Mouse (Mus musculus) CH12.LX (cell line): ENCODE measurements at regions not wholly inside any gene's neighbourhood (a gene's known extent, or its start where the extent isn't known, plus 50 kb on each side); places are given as distances from the start of the nearest gene placed in this dataset.

Experiments used
- DNase-seq: peaks from one replicate; pipeline ENCODE4 v3.0.0-alpha.2; 2013; ENCODE audit errors: extremely low read depth
- H3K27ac ChIP-seq: 2 replicates; pipeline ENCODE4 v1.5.1; 2012; ENCODE audit warnings: low read depth, mild to moderate bottlenecking, control low read depth, moderate library complexity; ENCODE audit not compliant: insufficient read depth
- H3K27me3 ChIP-seq: replicated peaks from 2 replicates; pipeline ENCODE3; 2012; ENCODE audit warnings: inconsistent platforms
- H3K36me3 ChIP-seq, 2 experiments: replicated peaks in 1 of 2; 2 replicates each; pipeline versions ENCODE3 to v1.6.1; 2012; ENCODE audit warnings: inconsistent platforms in 1 of 2, low read length in 1 of 2, mild to moderate bottlenecking in 1 of 2, mixed read lengths in 1 of 2, moderate library complexity in 1 of 2; ENCODE audit not compliant: control insufficient read depth in 1 of 2, insufficient read depth in 1 of 2
- H3K4me1 ChIP-seq, 2 experiments: 2 replicates each; pipeline ENCODE4 v1.6.1; 2012; ENCODE audit warnings: inconsistent platforms in 1 of 2, moderate library complexity in 1 of 2; ENCODE audit not compliant: insufficient read depth in 2 of 2, control insufficient read depth in 1 of 2
- H3K4me2 ChIP-seq: 2 replicates; pipeline ENCODE4 v1.6.1; 2012; ENCODE audit warnings: low read depth, mild to moderate bottlenecking, control low read depth; ENCODE audit not compliant: poor library complexity, insufficient read depth, severe bottlenecking
- H3K4me3 ChIP-seq, 3 experiments: fragments of 150-350 bp in 1 of 3; sonication (generic) in 1 of 3; replicated peaks in 1 of 3; 2 replicates each; pipeline versions ENCODE3 to v1.5.1; 2011 to 2012; ENCODE audit warnings: low read depth in 2 of 3, low read length in 2 of 3, mild to moderate bottlenecking in 2 of 3, moderate library complexity in 2 of 3, control low read depth in 1 of 3, improper control_type of control experiment in 1 of 3, inconsistent platforms in 1 of 3, mixed read lengths in 1 of 3; ENCODE audit not compliant: poor library complexity in 1 of 3
- H3K79me2 ChIP-seq: replicated peaks from 2 replicates; pipeline ENCODE4 v1.6.1; 2012; ENCODE audit warnings: mild to moderate bottlenecking, moderate library complexity; ENCODE audit not compliant: control insufficient read depth, poor library complexity, insufficient read depth, severe bottlenecking; ENCODE audit errors: extremely low read depth
- H3K9ac ChIP-seq: 2 replicates; pipeline ENCODE4 v1.6.1; 2012; ENCODE audit warnings: low read depth, mild to moderate bottlenecking, control low read depth, moderate library complexity; ENCODE audit not compliant: insufficient read depth
- H3K9me3 ChIP-seq: replicated peaks from 2 replicates; pipeline ENCODE3; 2012; ENCODE audit warnings: low read length, inconsistent platforms, mixed read lengths
- BHLHE40 ChIP-seq: IDR thresholded peaks from 2 replicates; pipeline ENCODE4 v1.6.1; 2011; ENCODE audit warnings: mild to moderate bottlenecking, low read depth, low read length, improper control_type of control experiment
- EP300 ChIP-seq: IDR thresholded peaks from 2 replicates; pipeline ENCODE4 v1.6.1; 2011; ENCODE audit warnings: low read length, improper control_type of control experiment
- KAT2A ChIP-seq: IDR thresholded peaks from 2 replicates; pipeline ENCODE4 v1.6.1; 2012; ENCODE audit warnings: low read length, improper control_type of control experiment, inconsistent platforms; ENCODE audit not compliant: insufficient replicate concordance
- MAZ ChIP-seq: IDR thresholded peaks from 2 replicates; pipeline ENCODE4 v1.6.1; 2012; ENCODE audit warnings: low read depth, mild to moderate bottlenecking, inconsistent platforms, low read length, improper control_type of control experiment, moderate library complexity
- MEF2A ChIP-seq: IDR thresholded peaks from 2 replicates; pipeline ENCODE4 v1.6.1; 2014; ENCODE audit warnings: low read depth, mild to moderate bottlenecking, inconsistent platforms, low read length, improper control_type of control experiment, borderline replicate concordance
- NELFE ChIP-seq: IDR thresholded peaks from 2 replicates; pipeline ENCODE4 v1.6.1; 2011; ENCODE audit warnings: low read depth, low read length, improper control_type of control experiment
- NRF1 ChIP-seq: IDR thresholded peaks from 2 replicates; pipeline ENCODE4 v1.6.1; 2014; ENCODE audit warnings: low read depth, mild to moderate bottlenecking, inconsistent platforms, low read length, improper control_type of control experiment, moderate library complexity
- PAX5 ChIP-seq: IDR thresholded peaks from 2 replicates; pipeline ENCODE4 v1.6.1; 2012; ENCODE audit warnings: low read length, inconsistent platforms, mixed read lengths
- POLR2AphosphoS2 ChIP-seq: IDR thresholded peaks from 2 replicates; pipeline ENCODE4 v1.6.1; 2011; ENCODE audit warnings: low read depth, low read length, improper control_type of control experiment
- RAD21 ChIP-seq: IDR thresholded peaks from 2 replicates; pipeline ENCODE4 v1.6.1; 2011; ENCODE audit warnings: low read depth, mild to moderate bottlenecking, low read length, improper control_type of control experiment, moderate library complexity
- RCOR1 ChIP-seq: conservative IDR thresholded peaks from 2 replicates; pipeline ENCODE4 v1.6.1; 2012; ENCODE audit warnings: low read depth, mild to moderate bottlenecking, inconsistent platforms, low read length, improper control_type of control experiment
- SIN3A ChIP-seq: IDR thresholded peaks from 2 replicates; pipeline ENCODE4 v1.6.1; 2012; ENCODE audit warnings: low read length, improper control_type of control experiment, inconsistent platforms
- SMC3 ChIP-seq: IDR thresholded peaks from 2 replicates; pipeline ENCODE4 v1.6.1; 2011; ENCODE audit warnings: low read depth, low read length, improper control_type of control experiment
- TBP ChIP-seq: conservative IDR thresholded peaks from 2 replicates; pipeline ENCODE4 v1.6.1; 2011; ENCODE audit warnings: low read depth, low read length, improper control_type of control experiment
- TCF12 ChIP-seq: IDR thresholded peaks from 2 replicates; pipeline ENCODE4 v1.6.1; 2014; ENCODE audit warnings: low read depth, mild to moderate bottlenecking, inconsistent platforms, low read length, improper control_type of control experiment
- UBTF ChIP-seq: IDR thresholded peaks from 2 replicates; pipeline ENCODE4 v1.6.1; 2012; ENCODE audit warnings: low read depth, mild to moderate bottlenecking, inconsistent platforms, low read length, improper control_type of control experiment, moderate library complexity
- ZKSCAN1 ChIP-seq: IDR thresholded peaks from 2 replicates; pipeline ENCODE4 v1.6.1; 2012; ENCODE audit warnings: low read depth, inconsistent platforms, low read length, improper control_type of control experiment, borderline replicate concordance
- ZNF384 ChIP-seq: IDR thresholded peaks from 2 replicates; pipeline ENCODE4 v1.6.1; 2012; ENCODE audit warnings: low read depth, low read length, improper control_type of control experiment, inconsistent platforms
- dilution Hi-C: fragments of 300-500 bp; cut with MboI; formaldehyde crosslinking; loops from 2 replicates; pipeline ENCODE4 v1.14.3; 2020; ENCODE audit warnings: low sequenced_read_pairs; ENCODE audit not compliant: extremely low pct_unique_long_range_greater_than_20kb, extremely low pct_ligation_motif_present
- in situ Hi-C: fragments of 300-500 bp; cut with MboI; formaldehyde crosslinking; loops from 3 replicates; pipeline ENCODE4 v1.14.3; 2019; ENCODE audit warnings: low sequenced_read_pairs, low pct_ligation_motif_present, low pct_unique_long_range_greater_than_20kb, mixed read lengths

- TF ChIP-seq RCOR1 (no peak), EP300 (no peak)
- Histone ChIP-seq H3K79me2 (no peaks in the 10 kb centered on the region), H3K4me2 (no peak overlapping the region), H3K27me3 (no peaks in the 10 kb centered on the region), H3K4me3 (no peak overlapping the region), H3K27ac (no peak overlapping the region), H3K9me3 (peaks cover 21% of the 10 kb centered on the region), H3K9ac (no peak overlapping the region), H3K36me3 (no peaks in the 10 kb centered on the region), H3K4me1 (no peaks in the 10 kb centered on the region)
- dilution Hi-C loops (no loop called here), in situ Hi-C loops (no loop called here)
- DNase-seq = no peak
Measured at GRCm38 (mm10) chr4:51889280-51889679, 549.8 kb upstream of the Smc2 start.

GRCm38 (mm10) chr4:51928245-51928644 is 510.8 kb upstream of the Smc2 start:
- no peaks in the 10 kb centered on the region for H3K79me2 ChIP-seq
- DNase-seq = no peak
- H3K4me3 ChIP-seq = no peak overlapping the region
- H3K9ac ChIP-seq = no peak overlapping the region
- H3K4me1 ChIP-seq = no peaks in the 10 kb centered on the region
- no peak overlapping the region for H3K27ac ChIP-seq
- no peak for TF ChIP-seq TBP
- TF ChIP-seq SIN3A = no peak
- TF ChIP-seq BHLHE40 = no peak
- TF ChIP-seq RAD21 = no peak
- no peak for TF ChIP-seq ZNF384
- no peak for TF ChIP-seq SMC3
- TF ChIP-seq NELFE = no peak
- no peak for TF ChIP-seq PAX5
- no peak for TF ChIP-seq TCF12
- no peak for TF ChIP-seq ZKSCAN1
- no peak for TF ChIP-seq MEF2A
- no peak for TF ChIP-seq KAT2A
- TF ChIP-seq POLR2AphosphoS2 = no peak
- TF ChIP-seq MAZ = no peak
- TF ChIP-seq NRF1 = no peak
- TF ChIP-seq UBTF = no peak
- TF ChIP-seq, all 38 proteins: peak for 0
- H3K4me2 ChIP-seq = no peak overlapping the region
- in situ Hi-C loops (no loop called here), dilution Hi-C loops (no loop called here)
- H3K36me3 ChIP-seq = no peaks in the 10 kb centered on the region
- peaks cover 12% of the 10 kb centered on the region for H3K9me3 ChIP-seq
- no peaks in the 10 kb centered on the region for H3K27me3 ChIP-seq
